Mouse (Mus musculus): ENCODE results near the gene Tor1aip2. TPM values are rescaled to one million over a fixed set of nuclear protein-coding genes. Genes with fewer than 3 reads are reported as not detected.

Tor1aip2 gene
- 91.7 and 94.1 TPM in 2 replicates for polyA plus RNA-seq (2016; fragmentation: Nextera tagmentation; extraction: Ambion mirVana)

DNA sequence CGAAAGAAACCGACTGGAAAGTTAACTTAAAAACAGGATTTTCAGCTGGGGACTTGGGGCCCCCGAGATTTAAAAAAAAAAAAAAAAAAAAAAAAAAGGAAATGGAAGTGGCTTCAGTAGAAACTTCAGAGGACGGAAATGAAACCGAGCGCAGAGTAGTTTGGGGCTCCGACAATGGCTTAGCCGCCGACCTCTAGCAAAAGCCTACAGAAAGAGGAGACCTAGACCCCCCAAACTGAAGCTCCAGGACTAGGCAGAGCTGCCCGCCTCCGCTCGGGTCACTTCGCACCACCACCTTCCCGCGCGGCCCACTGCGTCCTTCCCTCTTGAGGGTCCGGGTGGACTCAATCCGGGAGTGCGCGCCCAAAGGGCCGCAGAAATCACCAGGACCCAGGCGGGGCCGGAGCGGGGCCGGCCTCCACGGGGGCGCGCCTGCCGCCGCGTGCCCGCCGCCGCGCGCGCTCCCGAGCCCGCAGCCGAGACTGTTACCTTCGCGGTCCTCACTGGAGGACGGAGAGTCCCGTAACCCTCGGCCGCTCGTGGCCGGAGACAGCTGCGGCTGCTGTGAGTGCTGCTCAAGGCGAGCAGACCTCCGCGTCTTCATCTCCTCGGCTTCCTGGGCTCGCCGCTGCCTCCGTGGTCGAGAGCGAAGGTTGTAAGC lies at the start of gene Tor1aip2:
Tor1aip2 (plus strand) TSS at position 135 of the 661 bp plus-strand sequence.
- H3K9ac ChIP-seq = peak within 1 kb of the TSS; percentile 89
- H3K4me3 ChIP-seq = peak within 1 kb of the TSS; percentile 77
- H3K4me2 ChIP-seq (replicated peaks) = peak within 1 kb of the TSS; percentile 69
- ATAC-seq (ENCODE audit: low FRiP score) = peak; percentile 85
- H3K4me1 ChIP-seq = peaks cover 14% of the 10 kb centered on the region
- H3K27me3 ChIP-seq = no peaks in the 10 kb centered on the region
- H3K27ac ChIP-seq = peak within 1 kb of the TSS; percentile 99
- H3K36me3 ChIP-seq = peaks cover 28% of the 10 kb centered on the region
- WGBS = under 1% methylated on average over 56 of the region's 59 CpGs
- no peaks in the 10 kb centered on the region for H3K9me3 ChIP-seq (replicated peaks)

- Histone ChIP-seq H3K27me3 (no peaks in the 10 kb centered on the region), H3K27ac (no peak overlapping the region), H3K4me1 (peaks cover 2% of the 10 kb centered on the region; the same call in 1 of the 2 replicates), H3K9me3 (replicated peaks) (no peaks in the 10 kb centered on the region), H3K9ac (no peak overlapping the region), H3K4me2 (replicated peaks) (no peak overlapping the region), H3K36me3 (no peaks in the 10 kb centered on the region), H3K4me3 (no peak overlapping the region)
- no peak for ATAC-seq (ENCODE audit: low FRiP score)
- 76% methylated on average over 2 of the region's 2 CpGs for WGBS
Measured at GRCm38 (mm10) chr1:155987625-155988024, 47.6 kb upstream of the Tor1aip2 start.

DNA sequence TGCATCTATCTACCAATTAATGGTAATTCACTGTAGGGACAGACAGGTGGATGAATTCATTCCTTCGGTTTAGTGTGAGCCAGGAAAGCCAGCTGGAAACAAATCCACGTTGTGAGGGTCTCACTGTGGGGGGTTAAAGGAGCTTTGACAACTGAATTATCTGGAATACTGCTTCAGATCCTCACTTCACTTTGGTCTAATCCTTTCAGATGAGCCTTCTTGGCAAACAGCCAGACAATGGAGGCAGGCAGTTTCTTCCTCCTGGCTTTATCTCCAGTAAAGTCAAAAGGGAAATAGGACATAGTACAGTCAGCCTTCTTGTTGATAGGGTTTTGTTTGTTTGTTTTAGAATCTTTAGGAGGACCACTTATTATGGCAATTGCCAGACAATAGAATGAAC lies 45.8 kb upstream of the Tor1aip2 start:
- Histone ChIP-seq H3K4me2 (replicated peaks) (no peak overlapping the region), H3K27ac (no peak overlapping the region), H3K27me3 (no peaks in the 10 kb centered on the region), H3K9ac (no peak overlapping the region), H3K9me3 (replicated peaks) (no peaks in the 10 kb centered on the region), H3K4me1 (peaks cover 2% of the 10 kb centered on the region; the same call in 1 of the 2 replicates), H3K36me3 (no peaks in the 10 kb centered on the region), H3K4me3 (no peak overlapping the region)
- no peak for ATAC-seq (ENCODE audit: low FRiP score)
- 19% methylated on average over 2 of the region's 2 CpGs for WGBS

GRCm38 (mm10) chr1:155990391-155990790 lies 44.8 kb upstream of the Tor1aip2 start:
- Histone ChIP-seq H3K27ac (no peak overlapping the region), H3K4me1 (peaks cover 2% of the 10 kb centered on the region; the same call in 1 of the 2 replicates), H3K27me3 (no peaks in the 10 kb centered on the region), H3K4me2 (replicated peaks) (no peak overlapping the region), H3K36me3 (no peaks in the 10 kb centered on the region), H3K9me3 (replicated peaks) (no peaks in the 10 kb centered on the region), H3K9ac (no peak overlapping the region), H3K4me3 (no peak overlapping the region)
- no peak for ATAC-seq (ENCODE audit: low FRiP score)
- 91% methylated on average over 11 of the region's 11 CpGs for WGBS

DNA sequence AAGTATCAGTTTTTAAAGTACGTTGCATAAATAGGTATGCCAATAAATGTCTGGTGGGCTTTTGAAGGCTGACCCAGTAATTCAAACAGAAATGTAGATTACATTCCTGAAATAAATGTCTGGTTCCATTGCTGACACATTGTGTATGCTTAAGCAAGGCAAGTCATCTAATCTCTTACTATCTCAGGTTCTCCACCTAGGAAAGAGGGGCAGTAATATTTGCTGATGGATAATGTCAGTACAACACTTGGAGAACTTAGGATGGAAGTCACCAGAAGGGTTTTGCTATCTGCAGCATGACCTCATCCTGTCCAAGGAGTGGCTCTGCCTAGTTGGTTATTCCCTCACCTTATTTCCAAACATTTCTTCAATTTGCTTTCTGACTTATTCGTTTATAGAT lies 40.7 kb upstream of the Tor1aip2 start:
- Histone ChIP-seq H3K4me1 (no peaks in the 10 kb centered on the region), H3K4me2 (replicated peaks) (no peak overlapping the region), H3K4me3 (no peak overlapping the region), H3K36me3 (no peaks in the 10 kb centered on the region), H3K27me3 (no peaks in the 10 kb centered on the region), H3K9ac (no peak overlapping the region), H3K27ac (no peak overlapping the region), H3K9me3 (replicated peaks) (no peaks in the 10 kb centered on the region)
- WGBS = 82% methylated on average over 2 of the region's 2 CpGs
- ATAC-seq (ENCODE audit: low FRiP score) = no peak

GRCm38 (mm10) chr1:155995612-155996011 lies 39.6 kb upstream of the Tor1aip2 start:
- H3K9me3 ChIP-seq (replicated peaks) = no peaks in the 10 kb centered on the region
- WGBS = 83% methylated on average over 2 of the region's 2 CpGs

DNA sequence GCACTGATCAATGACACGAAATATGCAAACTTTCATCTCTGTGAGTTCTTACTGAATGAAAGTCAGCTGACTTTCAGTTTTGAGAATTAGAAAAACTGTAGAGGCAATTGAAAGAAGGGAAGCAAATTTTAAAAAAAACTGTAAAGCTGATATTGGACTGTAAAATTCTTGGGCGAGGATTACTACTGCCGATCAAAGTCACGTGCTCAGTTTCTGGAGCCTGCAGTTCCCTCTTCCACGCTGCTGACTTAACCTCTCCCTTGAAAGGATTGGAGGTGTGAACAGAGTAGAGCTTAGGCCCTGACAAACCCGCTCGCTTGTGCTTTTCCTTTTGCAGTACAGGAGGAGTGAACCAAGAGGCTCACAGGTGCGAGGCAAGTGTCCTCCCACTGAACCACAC lies 32.8 kb upstream of the Tor1aip2 start:
- Histone ChIP-seq H3K27ac (no peak overlapping the region), H3K9me3 (replicated peaks) (no peaks in the 10 kb centered on the region), H3K4me2 (replicated peaks) (no peak overlapping the region), H3K9ac (no peak overlapping the region), H3K4me3 (no peak overlapping the region), H3K36me3 (peaks cover 20% of the 10 kb centered on the region), H3K27me3 (no peaks in the 10 kb centered on the region), H3K4me1 (no peaks in the 10 kb centered on the region)
- ATAC-seq (ENCODE audit: low FRiP score) = no peak
- 95% methylated on average over 8 of the region's 8 CpGs for whole genome bisulfite sequencing

More at GRCm38 (mm10) chr1:155995612-155996011, 39.6 kb upstream of the Tor1aip2 start:
- no peaks in the 10 kb centered on the region for H3K36me3 ChIP-seq
- H3K27ac ChIP-seq = no peak overlapping the region
- H3K4me3 ChIP-seq = no peak overlapping the region
- no peaks in the 10 kb centered on the region for H3K27me3 ChIP-seq
- no peak overlapping the region for H3K9ac ChIP-seq
- ATAC-seq (ENCODE audit: low FRiP score) = no peak
- H3K4me1 ChIP-seq = no peaks in the 10 kb centered on the region
- H3K4me2 ChIP-seq (replicated peaks) = no peak overlapping the region

DNA sequence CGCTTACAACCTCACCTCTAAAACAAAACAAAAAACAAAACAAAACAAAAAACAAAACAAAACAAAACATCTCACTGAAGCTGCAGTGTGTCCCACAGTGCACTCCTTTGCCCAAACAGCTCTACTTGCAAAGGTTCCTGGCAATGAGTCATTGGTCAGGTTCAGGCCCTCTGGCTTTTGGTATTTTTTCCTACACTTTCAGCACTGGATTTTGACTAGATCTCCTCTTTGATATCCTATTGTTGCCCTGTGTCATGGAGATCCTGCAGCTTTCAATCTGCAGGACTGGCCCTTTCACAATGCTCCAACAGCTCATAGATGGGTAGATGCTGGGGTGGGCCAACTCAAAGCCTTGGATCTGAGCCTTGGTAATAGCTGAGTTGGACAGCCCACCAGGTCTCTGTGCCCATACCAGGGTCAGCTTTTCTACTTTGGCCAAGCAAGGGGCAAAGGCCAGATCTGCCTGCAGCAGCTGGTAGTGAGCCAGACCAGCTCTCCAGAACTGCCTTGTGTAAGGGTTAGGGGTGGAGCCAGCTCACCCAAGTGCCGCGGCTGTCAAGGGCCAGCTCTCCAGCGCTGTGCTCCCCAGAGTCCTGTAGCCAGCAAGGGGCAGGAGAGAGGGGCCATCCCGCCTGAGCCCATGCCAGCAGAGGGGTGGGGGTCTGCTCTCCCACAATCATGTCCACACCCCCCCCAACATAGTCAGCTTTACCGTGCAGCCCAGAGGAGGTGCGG lies 31.8 kb upstream of the Tor1aip2 start:
- Histone ChIP-seq H3K27ac (no peak overlapping the region), H3K9me3 (replicated peaks) (no peaks in the 10 kb centered on the region), H3K9ac (no peak overlapping the region), H3K4me2 (replicated peaks) (no peak overlapping the region), H3K27me3 (no peaks in the 10 kb centered on the region), H3K4me1 (no peaks in the 10 kb centered on the region), H3K4me3 (no peak overlapping the region), H3K36me3 (peaks cover 26% of the 10 kb centered on the region)
- WGBS = 90% methylated on average over 7 of the region's 7 CpGs
- ATAC-seq (ENCODE audit: low FRiP score) = no peak

DNA sequence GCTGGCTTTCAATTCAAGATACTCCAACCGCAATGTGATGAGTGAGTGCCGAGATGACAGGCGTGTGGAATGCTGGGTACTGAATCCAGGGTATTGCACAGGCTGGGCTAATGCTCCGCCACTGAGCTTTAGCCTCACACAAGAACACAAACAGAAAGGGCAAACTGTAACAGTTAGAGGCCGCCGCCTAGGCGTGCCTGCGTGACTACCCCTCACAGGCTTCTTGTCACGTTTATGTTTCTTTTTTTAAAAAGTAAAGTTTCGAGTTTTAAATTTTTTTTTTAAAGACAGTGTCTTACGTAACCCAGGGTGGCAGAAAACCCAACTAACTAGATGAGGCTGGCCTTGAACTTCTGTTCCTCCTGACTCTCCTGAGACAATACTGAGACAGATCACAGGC lies 29.3 kb upstream of the Tor1aip2 start:
- Histone ChIP-seq H3K27ac (no peak overlapping the region), H3K4me1 (no peaks in the 10 kb centered on the region), H3K27me3 (no peaks in the 10 kb centered on the region), H3K36me3 (peaks cover 39% of the 10 kb centered on the region), H3K4me3 (no peak overlapping the region), H3K9ac (no peak overlapping the region), H3K9me3 (replicated peaks) (no peaks in the 10 kb centered on the region), H3K4me2 (replicated peaks) (no peak overlapping the region)
- 95% methylated on average over 11 of the region's 11 CpGs for WGBS
- no peak for ATAC-seq (ENCODE audit: low FRiP score)

DNA sequence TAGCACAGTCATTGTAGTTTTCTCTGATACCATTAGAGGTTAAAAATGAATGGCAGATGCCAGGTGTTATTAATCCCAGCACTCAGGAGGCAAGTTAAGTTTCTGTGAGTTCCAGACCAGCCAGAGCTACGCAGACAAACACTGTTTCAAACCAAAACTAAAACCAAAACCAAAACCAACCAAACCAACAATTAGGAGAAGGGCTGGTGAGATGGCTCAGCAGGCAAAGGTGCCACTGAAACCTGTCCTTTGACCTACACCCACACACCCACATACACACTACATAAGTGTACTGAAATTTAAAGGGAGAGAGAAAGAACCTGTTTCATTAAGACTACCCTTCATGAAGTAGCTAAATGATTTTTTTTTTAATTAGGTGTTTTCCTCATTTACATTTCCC lies 26.2 kb upstream of the Tor1aip2 start:
- no peak for ATAC-seq (ENCODE audit: low FRiP score)
- no peaks in the 10 kb centered on the region for H3K9me3 ChIP-seq (replicated peaks)
- WGBS = 100% methylated on average over 1 of the region's 1 CpGs
- H3K9ac ChIP-seq = no peak overlapping the region
- no peak overlapping the region for H3K27ac ChIP-seq
- peaks cover 45% of the 10 kb centered on the region for H3K36me3 ChIP-seq
- no peak overlapping the region for H3K4me3 ChIP-seq
- H3K4me1 ChIP-seq = no peaks in the 10 kb centered on the region
- no peak overlapping the region for H3K4me2 ChIP-seq (replicated peaks)
- H3K27me3 ChIP-seq = no peaks in the 10 kb centered on the region

DNA sequence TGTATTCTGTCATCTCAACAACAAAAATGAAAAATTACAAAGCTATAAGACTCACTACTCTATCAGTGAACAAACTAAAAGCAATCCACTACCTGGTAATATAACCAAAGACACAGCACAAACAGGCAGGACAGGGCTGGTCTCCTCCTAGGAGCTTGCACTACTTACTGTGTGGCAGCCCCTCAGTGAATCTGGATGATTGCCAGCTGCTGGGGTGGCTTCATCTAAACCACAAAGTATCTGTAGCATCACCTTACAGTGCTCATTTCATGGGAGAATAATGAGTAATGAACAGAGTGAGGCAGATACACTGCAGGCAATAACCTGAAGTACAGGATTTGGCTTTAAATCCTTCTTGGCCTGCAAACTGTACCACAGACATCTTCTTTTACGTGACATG lies 15.4 kb upstream of the Tor1aip2 start:
- Histone ChIP-seq H3K36me3 (peaks cover 45% of the 10 kb centered on the region), H3K27ac (no peak overlapping the region), H3K9ac (no peak overlapping the region), H3K27me3 (no peaks in the 10 kb centered on the region), H3K4me2 (replicated peaks) (no peak overlapping the region), H3K9me3 (replicated peaks) (no peaks in the 10 kb centered on the region), H3K4me1 (no peaks in the 10 kb centered on the region), H3K4me3 (no peak overlapping the region)
- ATAC-seq (ENCODE audit: low FRiP score) = no peak
- whole genome bisulfite sequencing = 97% methylated on average over 1 of the region's 1 CpGs

GRCm38 (mm10) chr1:156020402-156020801 lies 14.8 kb upstream of the Tor1aip2 start:
- H3K36me3 ChIP-seq = peaks cover 46% of the 10 kb centered on the region
- H3K9me3 ChIP-seq (replicated peaks) = no peaks in the 10 kb centered on the region
- no peak overlapping the region for H3K27ac ChIP-seq
- H3K4me1 ChIP-seq = no peaks in the 10 kb centered on the region
- no peak overlapping the region for H3K4me3 ChIP-seq
- no peak for ATAC-seq (ENCODE audit: low FRiP score)
- no peaks in the 10 kb centered on the region for H3K27me3 ChIP-seq
- no peak overlapping the region for H3K4me2 ChIP-seq (replicated peaks)
- H3K9ac ChIP-seq = no peak overlapping the region
- 100% methylated on average over 1 of the region's 1 CpGs for WGBS

Data from hindbrain, embryonic 12.5 days (tissue).